Mouse (Mus musculus): ENCODE results near the gene Adcy1.

GRCm38 (mm10) chr11:7184420-7184819 lies 121.1 kb downstream of the Adcy1 start:
- TF ChIP-seq POLR2A (IDR thresholded peaks at IDR 0.05; ENCODE audit: borderline replicate concordance, control insufficient read depth, low read depth, low read length) = no peak
- TF ChIP-seq CTCF (IDR thresholded peaks at IDR 0.05; ENCODE audit: control insufficient read depth, insufficient read depth, low read length) = no peak
